Mouse (Mus musculus): Measurements from ENCODE around the gene Avil. TPM values are rescaled to one million over a fixed set of nuclear protein-coding genes. Genes with fewer than 3 reads are reported as not detected.

Gene Avil
- 0.08 and 0.32 TPM in 2 replicates for polyA plus RNA-seq (2014; fragmentation: Nextera tagmentation; extraction: Ambion mirVana)

DNA sequence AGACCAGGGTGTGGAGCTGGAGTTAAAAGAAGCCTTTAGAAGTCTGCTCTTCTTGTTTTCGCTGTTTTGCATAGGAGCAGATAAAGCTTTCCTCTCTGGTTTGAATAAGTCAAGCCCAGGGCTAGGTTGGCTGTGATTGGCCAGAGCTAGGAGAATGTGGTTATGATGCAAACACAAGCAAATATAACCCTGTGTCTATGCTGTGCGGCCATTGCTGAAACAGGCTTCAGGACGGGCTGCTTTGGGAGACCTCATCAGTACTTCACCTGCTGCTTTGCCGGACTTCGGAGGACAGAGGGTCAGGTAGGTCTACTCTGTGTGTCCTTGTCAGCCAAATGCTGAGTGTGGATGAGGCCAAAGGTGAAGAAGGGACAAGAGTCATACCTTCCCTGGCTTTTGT lies at the start of gene Avil:
TSS of gene Avil (plus strand) at position 181 of the 400 bp plus-strand sequence.
- ATAC-seq (replicated peaks; ENCODE audit: low FRiP score) (no peak), DNase-seq (ENCODE audit: low spot score) (no peak)
- H3K4me2 ChIP-seq (ENCODE audit: low read depth, low read length, severe bottlenecking), result no peak within 1 kb of the TSS
- no peak within 1 kb of the TSS for H3K4me3 ChIP-seq (ENCODE audit: low read depth, low read length)
- no peak within 1 kb of the TSS for H3K27ac ChIP-seq (ENCODE audit: low read depth, low read length)
- no peaks in the 10 kb centered on the region for H3K27me3 ChIP-seq (ENCODE audit: control insufficient read depth, insufficient read depth, low read length)
- H3K4me1 ChIP-seq (replicated peaks; ENCODE audit: control insufficient read depth, insufficient read depth, low read length), result 0 out of 2 replicates have a peak, but pooled peaks cover 3% of the 10 kb centered on the region
- peaks cover 2% of the 10 kb centered on the region; the same call in 1 of the 2 replicates for H3K36me3 ChIP-seq (ENCODE audit: control insufficient read depth, insufficient read depth, low read length)
- no peaks in the 10 kb centered on the region for H3K9me3 ChIP-seq (ENCODE audit: control insufficient read depth, low read length)
- 94% methylated on average over 5 of the region's 5 CpGs for WGBS
- no peak within 1 kb of the TSS for H3K9ac ChIP-seq (ENCODE audit: low read length)

DNA sequence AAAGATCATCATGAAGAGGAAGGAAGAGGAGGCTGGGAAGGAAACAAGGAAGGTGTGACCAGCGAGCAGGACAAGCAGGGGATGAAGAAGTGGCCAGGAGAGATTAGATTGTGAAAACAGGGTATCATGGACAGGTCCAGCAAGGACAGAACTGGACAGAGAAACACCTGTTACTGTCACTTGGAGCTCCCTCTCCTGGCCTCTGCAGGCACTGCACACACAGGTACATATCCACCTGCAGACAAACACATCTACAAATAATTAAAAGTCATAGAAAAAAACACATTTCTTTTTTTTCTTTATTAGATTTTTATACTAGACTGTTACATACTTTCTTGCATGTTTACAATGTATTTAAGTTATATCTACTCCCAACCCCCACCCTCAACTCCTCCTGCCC lies 48.1 kb upstream of the Avil start:
- H3K27ac ChIP-seq (ENCODE audit: low read depth, low read length), result no peak overlapping the region
- no peaks in the 10 kb centered on the region for H3K36me3 ChIP-seq (ENCODE audit: control insufficient read depth, insufficient read depth, low read length)
- H3K9ac ChIP-seq (ENCODE audit: low read length), result no peak overlapping the region
- no peaks in the 10 kb centered on the region for H3K27me3 ChIP-seq (ENCODE audit: control insufficient read depth, insufficient read depth, low read length)
- peaks cover 6% of the 10 kb centered on the region for H3K4me1 ChIP-seq (replicated peaks; ENCODE audit: control insufficient read depth, insufficient read depth, low read length)
- WGBS, result 88% methylated on average over 1 of the region's 1 CpGs
- DNase-seq (ENCODE audit: low spot score) (no peak), ATAC-seq (replicated peaks; ENCODE audit: low FRiP score) (no peak)
- no peak overlapping the region for H3K4me2 ChIP-seq (ENCODE audit: low read depth, low read length, severe bottlenecking)
- no peak overlapping the region for H3K4me3 ChIP-seq (ENCODE audit: low read depth, low read length)
- H3K9me3 ChIP-seq (ENCODE audit: control insufficient read depth, low read length), result no peaks in the 10 kb centered on the region

DNA sequence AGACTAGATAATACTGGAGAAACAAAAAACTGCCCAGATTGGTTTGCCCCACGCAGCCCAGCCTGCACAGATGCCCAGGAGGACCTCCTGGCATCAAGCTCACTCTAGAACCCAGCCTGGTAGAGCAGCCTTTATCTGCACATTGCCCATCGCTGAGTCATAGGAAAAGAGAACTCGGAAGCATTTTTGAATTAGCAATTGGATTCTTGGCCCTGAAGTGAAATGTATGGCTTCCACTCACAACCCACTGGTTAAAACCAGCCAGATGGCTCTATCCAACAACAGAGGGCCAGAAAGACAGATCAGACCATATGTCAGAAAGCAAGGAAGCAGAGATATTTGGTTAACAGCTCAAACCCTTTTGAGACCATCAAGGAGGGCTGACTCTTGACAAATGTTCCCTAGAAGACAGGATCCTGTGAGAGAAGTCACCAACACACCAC lies 47.5 kb upstream of the Avil start:
- Histone ChIP-seq H3K27me3 (ENCODE audit: control insufficient read depth, insufficient read depth, low read length) (no peaks in the 10 kb centered on the region), H3K4me2 (ENCODE audit: low read depth, low read length, severe bottlenecking) (no peak overlapping the region), H3K27ac (ENCODE audit: low read depth, low read length) (no peak overlapping the region), H3K36me3 (ENCODE audit: control insufficient read depth, insufficient read depth, low read length) (no peaks in the 10 kb centered on the region), H3K4me3 (ENCODE audit: low read depth, low read length) (no peak overlapping the region), H3K9ac (ENCODE audit: low read length) (no peak overlapping the region), H3K9me3 (ENCODE audit: control insufficient read depth, low read length) (no peaks in the 10 kb centered on the region), H3K4me1 (replicated peaks; ENCODE audit: control insufficient read depth, insufficient read depth, low read length) (peaks cover 12% of the 10 kb centered on the region)
- whole genome bisulfite sequencing, result 89% methylated on average over 3 of the region's 3 CpGs
- ATAC-seq (replicated peaks; ENCODE audit: low FRiP score), result no peak
- no peak for DNase-seq (ENCODE audit: low spot score)

DNA sequence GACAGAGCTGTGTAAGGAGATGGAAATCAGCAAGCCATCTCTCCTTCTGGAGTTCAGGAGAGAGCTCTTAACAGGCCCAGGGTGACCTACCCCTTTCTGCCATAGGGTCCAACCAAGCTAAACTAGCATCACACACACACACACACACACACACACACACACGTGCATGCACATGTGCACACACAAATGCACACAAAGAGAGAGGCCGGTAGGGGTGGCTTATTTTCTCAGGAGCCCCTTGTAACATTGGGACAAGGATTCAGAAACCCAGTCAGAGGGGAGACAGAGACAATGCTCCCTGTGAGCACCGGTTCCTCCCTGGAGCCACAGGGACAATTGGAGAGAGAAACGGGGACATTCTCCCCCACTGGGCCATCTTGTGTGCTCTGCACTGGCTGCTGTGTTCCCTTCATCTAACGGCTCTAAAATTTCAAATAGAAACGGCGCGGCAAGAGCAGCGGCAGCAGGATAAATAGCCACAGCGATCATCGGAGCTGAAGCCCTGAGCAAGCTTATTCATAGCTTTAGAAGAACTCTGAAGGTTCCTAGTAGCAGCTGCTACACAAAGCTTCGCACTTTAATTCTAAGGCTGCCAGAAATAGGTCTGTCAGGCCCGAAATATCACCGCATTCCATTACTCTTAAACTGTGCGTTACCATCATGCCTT lies 43.7 kb upstream of the Avil start:
- WGBS, result 5% methylated on average over 15 of the region's 15 CpGs

DNA sequence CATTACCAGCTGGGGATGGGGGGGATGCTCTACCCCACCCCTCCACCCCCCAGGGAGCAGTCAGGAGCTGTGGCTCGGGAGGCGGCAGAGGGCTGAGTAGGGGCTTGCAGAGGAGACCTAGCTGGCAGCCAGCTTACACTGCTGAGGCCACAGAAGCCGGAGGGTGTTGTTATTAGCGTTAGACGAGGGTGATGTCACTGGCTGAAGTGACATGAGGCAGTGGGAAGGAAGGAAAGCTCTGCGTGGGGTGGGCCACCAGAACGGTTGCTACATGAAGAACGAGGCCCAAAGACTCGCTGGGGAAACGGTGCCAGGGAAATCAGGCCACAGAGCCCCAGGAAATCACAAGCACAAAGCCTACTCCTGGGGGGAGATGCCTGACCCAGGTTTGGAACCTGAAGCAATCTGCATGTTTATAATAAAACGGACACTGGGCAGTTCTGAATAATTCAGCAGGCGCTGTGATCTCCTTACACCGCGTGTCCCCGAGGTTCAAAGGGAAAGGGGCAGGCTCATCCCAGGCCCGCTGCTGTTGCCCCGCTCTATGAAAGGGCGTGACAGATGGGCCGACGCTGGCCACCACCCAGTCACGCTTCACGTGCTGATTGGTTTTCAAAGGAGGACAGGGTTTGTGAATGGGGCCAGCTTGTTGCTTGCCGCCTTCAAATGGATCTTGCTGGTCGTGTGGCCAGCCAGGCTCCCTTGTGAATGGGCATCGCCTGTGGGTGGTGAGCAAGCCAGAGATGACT lies 43.0 kb upstream of the Avil start:
- Histone ChIP-seq H3K9ac (ENCODE audit: low read length) (peak overlapping the region; percentile 52), H3K27me3 (ENCODE audit: control insufficient read depth, insufficient read depth, low read length) (no peaks in the 10 kb centered on the region), H3K36me3 (ENCODE audit: control insufficient read depth, insufficient read depth, low read length) (no peaks in the 10 kb centered on the region), H3K4me2 (ENCODE audit: low read depth, low read length, severe bottlenecking) (peak overlapping the region; percentile 45), H3K27ac (ENCODE audit: low read depth, low read length) (peak overlapping the region; percentile 78), H3K9me3 (ENCODE audit: control insufficient read depth, low read length) (no peaks in the 10 kb centered on the region), H3K4me1 (replicated peaks; ENCODE audit: control insufficient read depth, insufficient read depth, low read length) (peaks cover 22% of the 10 kb centered on the region), H3K4me3 (ENCODE audit: low read depth, low read length) (no peak overlapping the region)
- ATAC-seq (replicated peaks; ENCODE audit: low FRiP score) (peak; percentile 92), DNase-seq (ENCODE audit: low spot score) (peak; percentile 88)
- WGBS, result under 1% methylated on average over 25 of the region's 25 CpGs

More for the DNA sequence above, 43.7 kb upstream of the Avil start:
- Histone ChIP-seq H3K36me3 (ENCODE audit: control insufficient read depth, insufficient read depth, low read length) (no peaks in the 10 kb centered on the region), H3K4me1 (replicated peaks; ENCODE audit: control insufficient read depth, insufficient read depth, low read length) (peaks cover 15% of the 10 kb centered on the region), H3K9me3 (ENCODE audit: control insufficient read depth, low read length) (no peaks in the 10 kb centered on the region), H3K4me2 (ENCODE audit: low read depth, low read length, severe bottlenecking) (peak overlapping the region; percentile 45), H3K9ac (ENCODE audit: low read length) (peak overlapping the region; percentile 52), H3K27ac (ENCODE audit: low read depth, low read length) (peak overlapping the region; percentile 78), H3K27me3 (ENCODE audit: control insufficient read depth, insufficient read depth, low read length) (no peaks in the 10 kb centered on the region), H3K4me3 (ENCODE audit: low read depth, low read length) (no peak overlapping the region)
- DNase-seq (ENCODE audit: low spot score) (peak; percentile 61), ATAC-seq (replicated peaks; ENCODE audit: low FRiP score) (peak; percentile 22)

DNA sequence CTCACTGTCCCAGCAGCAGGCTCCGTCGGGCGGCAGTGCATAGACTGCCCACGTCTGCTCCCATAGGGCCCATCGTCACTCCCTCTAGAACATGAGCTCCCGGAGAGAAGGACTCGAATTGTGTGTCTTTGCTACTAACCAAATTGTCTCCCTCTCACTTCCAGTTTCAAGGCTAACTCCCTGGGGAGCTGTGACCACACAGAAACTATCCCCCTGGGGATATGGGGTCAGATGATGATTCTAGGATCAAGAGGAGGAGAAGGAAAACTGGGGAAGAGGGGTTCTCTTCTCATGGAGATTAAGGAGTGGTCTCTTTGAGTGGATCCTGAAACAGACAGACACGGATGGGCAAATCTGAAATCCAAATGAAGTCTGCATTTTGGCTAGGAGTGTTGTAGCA lies 40.0 kb upstream of the Avil start:
- Histone ChIP-seq H3K36me3 (ENCODE audit: control insufficient read depth, insufficient read depth, low read length) (no peaks in the 10 kb centered on the region), H3K4me2 (ENCODE audit: low read depth, low read length, severe bottlenecking) (no peak overlapping the region), H3K4me3 (ENCODE audit: low read depth, low read length) (no peak overlapping the region), H3K27ac (ENCODE audit: low read depth, low read length) (no peak overlapping the region), H3K27me3 (ENCODE audit: control insufficient read depth, insufficient read depth, low read length) (no peaks in the 10 kb centered on the region), H3K9ac (ENCODE audit: low read length) (no peak overlapping the region), H3K4me1 (replicated peaks; ENCODE audit: control insufficient read depth, insufficient read depth, low read length) (peaks cover 22% of the 10 kb centered on the region), H3K9me3 (ENCODE audit: control insufficient read depth, low read length) (no peaks in the 10 kb centered on the region)
- 82% methylated on average over 8 of the region's 8 CpGs for WGBS
- ATAC-seq (replicated peaks; ENCODE audit: low FRiP score), result no peak
- no peak for DNase-seq (ENCODE audit: low spot score)

DNA sequence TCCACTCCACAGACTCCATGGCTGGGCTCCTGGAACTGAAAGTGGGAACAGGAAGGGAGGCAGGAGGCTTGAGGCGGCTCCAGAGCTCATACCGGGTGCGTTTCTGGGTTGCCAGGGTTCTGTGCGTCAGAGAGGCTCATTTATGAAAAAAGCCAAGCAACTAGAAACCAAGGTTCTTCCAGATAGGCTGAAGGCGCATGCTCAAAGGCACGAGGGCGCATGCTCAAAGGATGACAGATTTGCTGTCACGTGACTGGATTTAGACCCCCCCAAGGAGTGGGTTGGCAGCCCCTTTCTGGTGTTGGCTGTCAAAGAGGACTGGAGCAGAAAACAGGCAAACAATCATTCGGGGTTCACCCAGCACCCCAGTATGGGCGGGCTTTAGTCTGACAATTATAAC lies 38.8 kb upstream of the Avil start:
- 72% methylated on average over 10 of the region's 10 CpGs for WGBS
- ATAC-seq (replicated peaks; ENCODE audit: low FRiP score) (peak; percentile 0; the same call in 1 of the 2 replicates), DNase-seq (ENCODE audit: low spot score) (no peak)
- H3K36me3 ChIP-seq (ENCODE audit: control insufficient read depth, insufficient read depth, low read length), result no peaks in the 10 kb centered on the region
- H3K9ac ChIP-seq (ENCODE audit: low read length), result peak overlapping the region; percentile 5; the same call in 1 of the 2 replicates
- no peaks in the 10 kb centered on the region for H3K9me3 ChIP-seq (ENCODE audit: control insufficient read depth, low read length)
- H3K27me3 ChIP-seq (ENCODE audit: control insufficient read depth, insufficient read depth, low read length), result no peaks in the 10 kb centered on the region
- peak overlapping the region; percentile 62; the same call in 1 of the 2 replicates for H3K27ac ChIP-seq (ENCODE audit: low read depth, low read length)
- H3K4me3 ChIP-seq (ENCODE audit: low read depth, low read length), result no peak overlapping the region
- H3K4me2 ChIP-seq (ENCODE audit: low read depth, low read length, severe bottlenecking), result no peak overlapping the region
- H3K4me1 ChIP-seq (replicated peaks; ENCODE audit: control insufficient read depth, insufficient read depth, low read length), result peaks cover 22% of the 10 kb centered on the region

DNA sequence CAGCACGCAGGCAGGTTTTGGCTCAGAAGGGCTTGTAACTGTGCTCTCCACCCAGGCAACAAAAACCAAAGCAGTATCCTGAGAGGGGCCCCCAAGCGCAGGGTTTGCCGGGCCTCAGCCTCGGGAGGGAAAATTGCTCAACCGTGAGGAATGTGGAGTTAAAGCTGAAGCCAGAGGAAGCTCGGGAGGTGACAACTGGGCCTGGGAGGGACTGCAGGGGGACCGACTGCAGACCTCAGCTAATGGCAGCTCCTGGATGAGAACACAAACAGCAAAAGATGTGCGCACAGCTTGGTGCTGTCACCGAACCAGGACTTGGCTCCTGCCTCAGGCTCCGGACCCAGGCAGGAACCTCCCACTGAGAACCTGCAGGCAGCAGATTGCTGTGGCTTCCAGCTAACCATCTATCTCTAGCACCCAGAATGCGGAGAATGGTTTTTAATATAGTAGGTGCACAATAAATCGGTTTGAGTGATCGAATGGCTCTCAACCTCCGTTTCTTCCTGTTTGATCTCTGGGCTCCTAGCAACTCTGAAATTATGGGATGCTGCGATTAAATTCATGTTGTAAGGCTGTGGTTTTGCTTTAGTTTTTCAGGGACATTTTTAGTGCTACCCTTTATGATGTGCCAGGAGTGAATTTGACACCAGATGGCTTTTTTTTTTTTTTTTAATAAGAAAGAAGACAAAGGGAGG lies 38.1 kb upstream of the Avil start:
- Histone ChIP-seq H3K27me3 (ENCODE audit: control insufficient read depth, insufficient read depth, low read length) (no peaks in the 10 kb centered on the region), H3K4me1 (replicated peaks; ENCODE audit: control insufficient read depth, insufficient read depth, low read length) (peaks cover 15% of the 10 kb centered on the region), H3K36me3 (ENCODE audit: control insufficient read depth, insufficient read depth, low read length) (no peaks in the 10 kb centered on the region), H3K4me2 (ENCODE audit: low read depth, low read length, severe bottlenecking) (no peak overlapping the region), H3K9ac (ENCODE audit: low read length) (peak overlapping the region; percentile 5; the same call in 1 of the 2 replicates), H3K4me3 (ENCODE audit: low read depth, low read length) (no peak overlapping the region), H3K9me3 (ENCODE audit: control insufficient read depth, low read length) (no peaks in the 10 kb centered on the region), H3K27ac (ENCODE audit: low read depth, low read length) (peak overlapping the region; percentile 62; the same call in 1 of the 2 replicates)
- ATAC-seq (replicated peaks; ENCODE audit: low FRiP score), result peak; percentile 40; the same call in 1 of the 2 replicates
- DNase-seq (ENCODE audit: low spot score), result peak; percentile 81
- WGBS, result 28% methylated on average over 15 of the region's 15 CpGs

Data from forebrain, embryonic 11.5 days (tissue).